Mouse (Mus musculus) midbrain, embryonic 12.5 days (tissue): ENCODE measurements around the gene Scaf1. TPM values are rescaled to one million over a fixed set of nuclear protein-coding genes. Genes with fewer than 3 reads are reported as not detected.
A peak's percentile ranks its signal among the peaks of the same experiment; 100 is the strongest.

Source experiments
- ATAC-seq: fragments of 200-750 bp; cut with Nextera tagmentation; 2 replicates; pipeline ENCODE4 v1.8.0; 2017; ENCODE audit warnings: low read depth, moderate TSS enrichment, moderate library complexity; ENCODE audit not compliant: low FRiP score
- H3K27ac ChIP-seq: fragments of 300-500 bp; sonication (generic); replicated peaks from 2 replicates; pipeline ENCODE4 v1.5.1; 2016; ENCODE audit warnings: mild to moderate bottlenecking
- H3K27me3 ChIP-seq: fragments of 300-500 bp; sonication (generic); 2 replicates; pipeline ENCODE4 v1.6.1; 2016; ENCODE audit warnings: mild to moderate bottlenecking
- H3K36me3 ChIP-seq: fragments of 300-500 bp; sonication (generic); 2 replicates; pipeline ENCODE4 v1.6.1; 2016
- H3K4me1 ChIP-seq: fragments of 300-500 bp; sonication (generic); 2 replicates; pipeline ENCODE4 v1.6.1; 2016
- H3K4me2 ChIP-seq: fragments of 300-500 bp; sonication (generic); replicated peaks from 2 replicates; pipeline ENCODE4 v1.6.1; 2016; ENCODE audit warnings: mild to moderate bottlenecking, moderate library complexity
- H3K4me3 ChIP-seq: fragments of 300-500 bp; sonication (generic); 2 replicates; pipeline ENCODE4 v1.5.1; 2016; ENCODE audit warnings: mild to moderate bottlenecking
- H3K9ac ChIP-seq: fragments of 300-500 bp; sonication (generic); replicated peaks from 2 replicates; pipeline ENCODE4 v1.6.1; 2016; ENCODE audit warnings: mild to moderate bottlenecking, moderate library complexity
- H3K9me3 ChIP-seq: fragments of 300-500 bp; sonication (generic); 2 replicates; pipeline ENCODE4 v1.6.1; 2016; ENCODE audit warnings: mild to moderate bottlenecking
- WGBS: fragments of 180-500 bp; shearing (Covaris S2); methylation state at CpG from one replicate; pipeline ENCODE4 v1.1.7; 2016; 5-methylcytosine and 5-hydroxymethylcytosine counted together
- polyA plus RNA-seq: library from polyadenylated mRNA; unstranded; fragments of >200 nt; fragmentation: Nextera tagmentation; extraction: Ambion mirVana; gene quantifications from 2 replicates; pipeline ENCODE4 v1.2.1, GENCODE M21; 2016

The Scaf1 gene
- polyA plus RNA-seq = 48.1 and 52.4 TPM in 2 replicates

GRCm38 (mm10) chr7:45015957-45016612 lies at the start of gene Scaf1:
Scaf1 (minus strand) TSS chr7:45016363.
- peak within 1 kb of the TSS; percentile 93 for H3K4me3 ChIP-seq
- peaks cover 30% of the 10 kb centered on the region for H3K36me3 ChIP-seq
- peak within 1 kb of the TSS; percentile 97 for H3K9ac ChIP-seq
- peak within 1 kb of the TSS; percentile 87 for H3K4me2 ChIP-seq
- no peaks in the 10 kb centered on the region for H3K9me3 ChIP-seq
- under 1% methylated on average over 67 of the region's 69 CpGs for WGBS
- H3K27me3 ChIP-seq = peaks cover 23% of the 10 kb centered on the region
- peaks cover 26% of the 10 kb centered on the region for H3K4me1 ChIP-seq
- ATAC-seq = peak; percentile 91
- peak within 1 kb of the TSS; percentile 88 for H3K27ac ChIP-seq

- peak within 1 kb of the TSS; percentile 83 for H3K27ac ChIP-seq
- peak within 1 kb of the TSS; percentile 66 for H3K4me2 ChIP-seq
- H3K9me3 ChIP-seq = no peaks in the 10 kb centered on the region
- peak; percentile 86 for ATAC-seq
- H3K4me3 ChIP-seq = peak within 1 kb of the TSS; percentile 65
- peaks cover 28% of the 10 kb centered on the region for H3K4me1 ChIP-seq
- under 1% methylated on average over 31 of the region's 31 CpGs for WGBS
- H3K36me3 ChIP-seq = no peaks in the 10 kb centered on the region
- no peaks in the 10 kb centered on the region for H3K27me3 ChIP-seq
- peak within 1 kb of the TSS; percentile 50 for H3K9ac ChIP-seq
Observed at GRCm38 (mm10) chr7:45062239-45062835, 46.2 kb upstream of the Scaf1 start, which contains the start of the genes Nosip and Prrg2. Nosip (plus strand) TSS chr7:45062429. Prrg2 (minus strand) TSS chr7:45062677.

DNA sequence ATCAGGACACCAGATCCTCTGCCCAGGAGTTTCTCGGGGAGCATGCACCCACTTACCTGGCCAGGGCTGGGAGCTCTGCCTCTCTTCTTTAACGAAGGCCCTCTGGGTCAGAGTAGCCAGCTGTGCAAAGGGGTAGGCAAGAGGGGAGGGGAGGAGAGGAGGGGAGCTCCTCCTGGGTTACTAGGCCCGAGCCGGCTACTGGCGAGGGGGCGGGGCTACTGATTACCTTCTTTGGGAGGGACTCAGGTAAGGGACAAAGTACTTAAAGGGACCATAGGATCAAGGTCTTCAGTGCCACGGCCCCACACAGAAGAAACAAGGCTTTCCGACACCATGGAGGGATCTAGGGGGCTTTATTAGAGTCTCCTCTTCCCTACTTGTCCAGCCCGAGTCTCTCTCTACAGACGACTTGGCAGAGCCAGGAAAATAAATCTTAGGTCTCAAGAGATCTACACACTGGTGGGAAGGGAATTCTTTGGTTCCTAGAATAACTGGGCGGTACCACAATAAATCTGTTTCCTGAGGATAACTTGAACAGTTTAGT lies 45.4 kb upstream of the Scaf1 start:
- 18% methylated on average over 11 of the region's 11 CpGs for WGBS
- Histone ChIP-seq H3K4me1 (peaks cover 28% of the 10 kb centered on the region), H3K4me2 (peak overlapping the region; percentile 66), H3K36me3 (no peaks in the 10 kb centered on the region), H3K9ac (peak overlapping the region; percentile 50), H3K9me3 (no peaks in the 10 kb centered on the region), H3K27ac (0 out of 2 replicates have a peak overlapping the region, but pooled peaks have one; percentile 35), H3K4me3 (peak overlapping the region; percentile 65), H3K27me3 (peaks cover 6% of the 10 kb centered on the region)
- no peak for ATAC-seq

GRCm38 (mm10) chr7:45060632-45061122 lies 44.5 kb upstream of the Scaf1 start:
- peaks cover 7% of the 10 kb centered on the region for H3K27me3 ChIP-seq
- no peak for ATAC-seq
- no peak overlapping the region for H3K9ac ChIP-seq
- H3K4me3 ChIP-seq = no peak overlapping the region
- H3K4me2 ChIP-seq = no peak overlapping the region
- H3K27ac ChIP-seq = no peak overlapping the region
- 85% methylated on average over 6 of the region's 6 CpGs for WGBS
- H3K9me3 ChIP-seq = no peaks in the 10 kb centered on the region
- peaks cover 28% of the 10 kb centered on the region for H3K4me1 ChIP-seq
- H3K36me3 ChIP-seq = no peaks in the 10 kb centered on the region

DNA sequence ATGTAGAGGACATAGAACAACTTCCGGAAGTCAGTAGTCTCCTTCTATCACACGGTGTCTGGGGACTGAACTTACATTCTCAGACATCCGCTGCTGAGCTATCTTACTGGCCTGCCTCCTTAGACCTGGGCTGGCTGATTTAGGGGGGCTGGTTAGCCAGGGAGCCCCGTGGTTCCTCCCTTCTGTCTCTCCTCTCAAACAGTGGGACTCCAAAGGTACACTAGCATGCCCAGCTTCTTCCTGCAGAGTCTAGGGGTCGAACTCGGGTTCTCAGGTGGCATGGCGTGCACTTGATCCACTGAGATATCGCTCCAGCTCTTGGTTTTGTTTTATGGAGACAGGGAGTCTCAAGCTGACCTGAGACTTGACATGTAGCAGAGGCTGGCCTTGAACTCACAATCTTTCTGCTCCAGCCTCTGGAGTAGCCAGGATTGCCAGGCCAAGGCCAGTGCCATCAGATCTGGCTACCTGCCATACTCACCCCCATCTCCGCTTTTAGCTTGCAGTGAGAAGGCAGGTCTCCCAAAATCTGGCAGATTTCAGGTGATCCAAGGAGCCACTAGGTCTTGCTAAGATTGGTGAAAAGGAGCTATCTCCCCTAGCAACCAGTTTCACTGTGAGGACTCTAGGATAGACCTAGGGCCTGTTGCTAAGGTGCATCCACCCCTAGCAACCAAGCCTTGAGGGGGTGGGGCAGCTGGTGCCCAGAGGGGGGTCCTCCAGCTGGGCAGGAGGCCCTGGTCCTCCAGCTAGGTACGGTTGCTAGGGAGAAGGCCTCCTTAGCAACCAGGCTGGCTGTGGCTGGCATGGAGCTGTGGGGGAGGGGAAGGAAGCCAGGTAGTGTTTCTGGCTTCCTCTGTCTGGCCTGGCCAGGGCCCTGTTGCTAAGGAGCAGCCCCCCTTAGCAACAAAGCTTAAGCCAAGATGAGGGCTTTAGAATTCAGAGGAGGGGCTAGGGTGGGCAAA lies 42.7 kb upstream of the Scaf1 start:
- Histone ChIP-seq H3K27me3 (peaks cover 7% of the 10 kb centered on the region), H3K4me2 (0 out of 2 replicates have a peak overlapping the region, but pooled peaks have one; percentile 7), H3K9me3 (no peaks in the 10 kb centered on the region), H3K36me3 (no peaks in the 10 kb centered on the region), H3K27ac (peak overlapping the region; percentile 49), H3K4me1 (peaks cover 31% of the 10 kb centered on the region), H3K4me3 (no peak overlapping the region), H3K9ac (0 out of 2 replicates have a peak overlapping the region, but pooled peaks have one; percentile 31)
- ATAC-seq = no peak
- 77% methylated on average over 10 of the region's 10 CpGs for WGBS

- no peak overlapping the region for H3K4me3 ChIP-seq
- no peak overlapping the region for H3K27ac ChIP-seq
- no peak overlapping the region for H3K4me2 ChIP-seq
- no peaks in the 10 kb centered on the region for H3K36me3 ChIP-seq
- no peaks in the 10 kb centered on the region for H3K9me3 ChIP-seq
- ATAC-seq = no peak
- peaks cover 7% of the 10 kb centered on the region for H3K27me3 ChIP-seq
- peaks cover 29% of the 10 kb centered on the region for H3K4me1 ChIP-seq
- H3K9ac ChIP-seq = no peak overlapping the region
Observed at GRCm38 (mm10) chr7:45056972-45057348, 40.8 kb upstream of the Scaf1 start.

GRCm38 (mm10) chr7:45056329-45056971 lies 40.3 kb upstream of the Scaf1 start:
- no peak for ATAC-seq
- Histone ChIP-seq H3K9me3 (no peaks in the 10 kb centered on the region), H3K4me1 (peaks cover 30% of the 10 kb centered on the region), H3K27me3 (peaks cover 7% of the 10 kb centered on the region), H3K27ac (no peak overlapping the region), H3K9ac (no peak overlapping the region), H3K4me3 (no peak overlapping the region), H3K36me3 (no peaks in the 10 kb centered on the region), H3K4me2 (no peak overlapping the region)
- WGBS = 65% methylated on average over 14 of the region's 14 CpGs

DNA sequence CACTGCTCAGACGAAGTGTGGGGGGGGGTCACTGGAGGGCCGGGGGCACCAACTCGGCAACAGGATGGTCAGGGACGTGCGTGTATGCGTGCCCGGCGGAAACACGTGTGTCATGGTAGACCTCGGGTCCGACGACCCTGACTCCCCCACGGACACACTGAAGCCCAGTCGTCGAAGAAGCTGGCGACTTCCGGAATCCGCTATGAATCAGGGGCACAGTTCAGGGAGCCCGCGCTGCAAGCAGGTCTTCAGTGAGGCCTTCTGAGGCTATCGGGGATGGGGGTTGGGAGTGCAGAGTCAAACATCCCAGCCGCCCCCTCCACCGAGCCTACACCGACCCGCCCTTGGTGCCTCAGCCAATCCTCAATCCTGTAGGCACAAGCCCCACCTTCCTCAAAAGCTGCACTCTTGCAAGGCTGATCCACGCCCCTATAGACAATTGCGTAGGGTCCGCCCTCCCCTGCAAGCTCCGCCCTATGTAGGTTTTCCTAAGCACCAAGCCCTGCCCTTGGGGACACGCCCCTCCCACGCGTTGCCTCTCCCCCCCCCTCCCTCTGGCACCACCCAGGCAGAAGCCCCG lies 37.9 kb upstream of the Scaf1 start:
- peak; percentile 88 for ATAC-seq
- H3K27ac ChIP-seq = peak overlapping the region; percentile 98
- peak overlapping the region; percentile 95 for H3K4me3 ChIP-seq
- H3K9me3 ChIP-seq = no peaks in the 10 kb centered on the region
- peak overlapping the region; percentile 98 for H3K4me2 ChIP-seq
- peaks cover 31% of the 10 kb centered on the region for H3K4me1 ChIP-seq
- peaks cover 7% of the 10 kb centered on the region for H3K27me3 ChIP-seq
- H3K9ac ChIP-seq = peak overlapping the region; percentile 96
- under 1% methylated on average over 33 of the region's 33 CpGs for WGBS
- H3K36me3 ChIP-seq = peaks cover 17% of the 10 kb centered on the region

- H3K27me3 ChIP-seq = peaks cover 7% of the 10 kb centered on the region
- H3K4me1 ChIP-seq = peaks cover 26% of the 10 kb centered on the region
- H3K36me3 ChIP-seq = peaks cover 24% of the 10 kb centered on the region
- peak overlapping the region; percentile 98 for H3K27ac ChIP-seq
- H3K4me3 ChIP-seq = peak overlapping the region; percentile 95
- no peaks in the 10 kb centered on the region for H3K9me3 ChIP-seq
- peak; percentile 42 for ATAC-seq
- under 1% methylated on average over 27 of the region's 59 CpGs for WGBS
- H3K9ac ChIP-seq = peak overlapping the region; percentile 96
- H3K4me2 ChIP-seq = peak overlapping the region; percentile 98
Observed at GRCm38 (mm10) chr7:45053117-45053930, 37.2 kb upstream of the Scaf1 start.

- WGBS = 0% methylated on average over 2 of the region's 18 CpGs
- ATAC-seq = no peak
Observed at GRCm38 (mm10) chr7:45052862-45053116, 36.6 kb upstream of the Scaf1 start, which contains the start of gene Prr12. Prr12 (minus strand) TSS chr7:45052881.

More at GRCm38 (mm10) chr7:45052862-45053116, 36.6 kb upstream of the Scaf1 start, which contains the start of gene Prr12:
- Histone ChIP-seq H3K4me3 (peak within 1 kb of the TSS; percentile 95), H3K9ac (peak within 1 kb of the TSS; percentile 96), H3K27ac (peak within 1 kb of the TSS; percentile 98), H3K36me3 (peaks cover 29% of the 10 kb centered on the region), H3K27me3 (peaks cover 7% of the 10 kb centered on the region), H3K4me1 (peaks cover 26% of the 10 kb centered on the region), H3K9me3 (no peaks in the 10 kb centered on the region), H3K4me2 (peak within 1 kb of the TSS; percentile 98)
